Mouse (Mus musculus) hindbrain, embryonic 16.5 days (tissue): Measurements from ENCODE around the gene Capn7. TPM values are rescaled to one million over a fixed set of nuclear protein-coding genes. Genes with fewer than 3 reads are reported as not detected.

Experiments used
- ATAC-seq: fragments of 200-750 bp; cut with Nextera tagmentation; 2 replicates; pipeline ENCODE4 v1.8.0; 2017; ENCODE audit warnings: moderate TSS enrichment, moderate library complexity
- H3K27ac ChIP-seq: fragments of 300-500 bp; sonication (generic); 2 replicates; pipeline ENCODE4 v1.5.1; 2014; ENCODE audit warnings: low read depth, mild to moderate bottlenecking, control low read depth, low read length, moderate library complexity
- H3K27me3 ChIP-seq: fragments of 300-500 bp; sonication (generic); replicated peaks from 2 replicates; pipeline ENCODE4 v1.6.1; 2014; ENCODE audit warnings: low read length; ENCODE audit not compliant: control insufficient read depth, insufficient read depth
- H3K36me3 ChIP-seq: fragments of 300-500 bp; sonication (generic); 2 replicates; pipeline ENCODE4 v1.6.1; 2014; ENCODE audit warnings: mild to moderate bottlenecking, low read length, moderate library complexity, mixed read lengths; ENCODE audit not compliant: control insufficient read depth, insufficient read depth
- H3K4me1 ChIP-seq: fragments of 300-500 bp; sonication (generic); 2 replicates; pipeline ENCODE4 v1.6.1; 2014; ENCODE audit warnings: low read depth, low read length; ENCODE audit not compliant: control insufficient read depth, insufficient read depth
- H3K4me2 ChIP-seq: fragments of 300-500 bp; sonication (generic); 2 replicates; pipeline ENCODE4 v1.6.1; 2014; ENCODE audit warnings: mild to moderate bottlenecking, low read length, control low read depth, moderate library complexity
- H3K4me3 ChIP-seq: fragments of 300-500 bp; sonication (generic); 2 replicates; pipeline ENCODE4 v1.5.1; 2014; ENCODE audit warnings: mild to moderate bottlenecking, low read length, control low read depth, moderate library complexity
- H3K9ac ChIP-seq: fragments of 300-500 bp; sonication (generic); 2 replicates; pipeline ENCODE4 v1.6.1; 2014; ENCODE audit warnings: low read depth, mild to moderate bottlenecking, control low read depth, low read length, moderate library complexity
- H3K9me3 ChIP-seq: fragments of 300-500 bp; sonication (generic); 2 replicates; pipeline ENCODE4 v1.6.1; 2014; ENCODE audit warnings: mild to moderate bottlenecking, low read length, moderate library complexity; ENCODE audit not compliant: control insufficient read depth
- WGBS: fragments of 180-500 bp; shearing (Covaris S2); extraction: QIAGEN DNeasy Blood & Tissue Kit; methylation state at CpG from one replicate; pipeline ENCODE4 v1.1.7; 2014; 5-methylcytosine and 5-hydroxymethylcytosine counted together
- polyA plus RNA-seq: library from polyadenylated mRNA; unstranded; fragments of >200 nt; fragmentation: Nextera tagmentation; extraction: Ambion mirVana; gene quantifications from 2 replicates; pipeline ENCODE4 v1.2.1, GENCODE M21; 2015

Gene Capn7
- polyA plus RNA-seq, 1 experiment from 2014 or later: 76.5 TPM

GRCm38 (mm10) chr14:31324851-31325250 is 11.6 kb upstream of the Capn7 start:
- Histone ChIP-seq H3K9me3 (no peaks in the 10 kb centered on the region), H3K4me1 (no peaks in the 10 kb centered on the region), H3K36me3 (no peaks in the 10 kb centered on the region), H3K27ac (no peak overlapping the region), H3K9ac (no peak overlapping the region), H3K4me2 (no peak overlapping the region), H3K27me3 (no peaks in the 10 kb centered on the region), H3K4me3 (no peak overlapping the region)
- WGBS: 68% methylated on average over 10 of the region's 10 CpGs
- no peak for ATAC-seq

- no peak for ATAC-seq
- no peak overlapping the region for H3K4me2 ChIP-seq
- H3K4me3 ChIP-seq: no peak overlapping the region
- no peaks in the 10 kb centered on the region for H3K36me3 ChIP-seq
- no peak overlapping the region for H3K27ac ChIP-seq
- H3K9me3 ChIP-seq: no peaks in the 10 kb centered on the region
- no peaks in the 10 kb centered on the region for H3K4me1 ChIP-seq
- no peak overlapping the region for H3K9ac ChIP-seq
- WGBS: 57% methylated on average over 5 of the region's 5 CpGs
- no peaks in the 10 kb centered on the region for H3K27me3 ChIP-seq
Measured at GRCm38 (mm10) chr14:31325551-31325950, 10.9 kb upstream of the Capn7 start.

- H3K9me3 ChIP-seq: no peaks in the 10 kb centered on the region
- H3K4me2 ChIP-seq: no peak overlapping the region
- H3K4me3 ChIP-seq: no peak overlapping the region
- H3K4me1 ChIP-seq: no peaks in the 10 kb centered on the region
- H3K27ac ChIP-seq: no peak overlapping the region
- WGBS: 84% methylated on average over 7 of the region's 7 CpGs
- H3K9ac ChIP-seq: no peak overlapping the region
- no peaks in the 10 kb centered on the region for H3K27me3 ChIP-seq
- ATAC-seq: no peak
- no peaks in the 10 kb centered on the region for H3K36me3 ChIP-seq
Measured at GRCm38 (mm10) chr14:31326770-31327169, 9.7 kb upstream of the Capn7 start.

GRCm38 (mm10) chr14:31327196-31327595 is 9.2 kb upstream of the Capn7 start:
- H3K4me2 ChIP-seq: no peak overlapping the region
- H3K27me3 ChIP-seq: no peaks in the 10 kb centered on the region
- H3K9me3 ChIP-seq: no peaks in the 10 kb centered on the region
- 88% methylated on average over 1 of the region's 1 CpGs for WGBS
- no peak overlapping the region for H3K9ac ChIP-seq
- no peak overlapping the region for H3K27ac ChIP-seq
- no peaks in the 10 kb centered on the region for H3K36me3 ChIP-seq
- H3K4me3 ChIP-seq: no peak overlapping the region
- no peaks in the 10 kb centered on the region for H3K4me1 ChIP-seq
- no peak for ATAC-seq

GRCm38 (mm10) chr14:31327681-31328080 is 8.8 kb upstream of the Capn7 start:
- Histone ChIP-seq H3K4me1 (no peaks in the 10 kb centered on the region), H3K4me2 (no peak overlapping the region), H3K9ac (no peak overlapping the region), H3K27me3 (no peaks in the 10 kb centered on the region), H3K4me3 (no peak overlapping the region), H3K9me3 (no peaks in the 10 kb centered on the region), H3K36me3 (no peaks in the 10 kb centered on the region), H3K27ac (no peak overlapping the region)
- 77% methylated on average over 4 of the region's 4 CpGs for WGBS
- ATAC-seq: no peak

- no peak overlapping the region for H3K9ac ChIP-seq
- WGBS: 54% methylated on average over 2 of the region's 2 CpGs
- no peaks in the 10 kb centered on the region for H3K27me3 ChIP-seq
- H3K4me3 ChIP-seq: no peak overlapping the region
- no peaks in the 10 kb centered on the region for H3K4me1 ChIP-seq
- H3K4me2 ChIP-seq: no peak overlapping the region
- no peak overlapping the region for H3K27ac ChIP-seq
- ATAC-seq: no peak
- H3K9me3 ChIP-seq: no peaks in the 10 kb centered on the region
- H3K36me3 ChIP-seq: no peaks in the 10 kb centered on the region
Measured at GRCm38 (mm10) chr14:31329741-31330140, 6.7 kb upstream of the Capn7 start.

- Histone ChIP-seq H3K4me1 (peaks cover 5% of the 10 kb centered on the region), H3K27ac (no peak overlapping the region), H3K9me3 (no peaks in the 10 kb centered on the region), H3K4me2 (no peak overlapping the region), H3K9ac (no peak overlapping the region), H3K36me3 (no peaks in the 10 kb centered on the region), H3K27me3 (no peaks in the 10 kb centered on the region), H3K4me3 (no peak overlapping the region)
- 75% methylated on average over 4 of the region's 4 CpGs for WGBS
- no peak for ATAC-seq
Measured at GRCm38 (mm10) chr14:31330957-31331356, 5.5 kb upstream of the Capn7 start.

- WGBS: 45% methylated on average over 3 of the region's 3 CpGs
- Histone ChIP-seq H3K9ac (peak overlapping the region; percentile 96; the same call in 1 of the 2 replicates), H3K27ac (peak overlapping the region; percentile 78), H3K9me3 (no peaks in the 10 kb centered on the region), H3K4me1 (peaks cover 21% of the 10 kb centered on the region), H3K4me2 (peak overlapping the region; percentile 73), H3K36me3 (0 out of 2 replicates have a peak, but pooled peaks cover 3% of the 10 kb centered on the region), H3K4me3 (peak overlapping the region; percentile 93), H3K27me3 (no peaks in the 10 kb centered on the region)
- no peak for ATAC-seq
Measured at GRCm38 (mm10) chr14:31335765-31336164, 673 bp upstream of the Capn7 start.

GRCm38 (mm10) chr14:31337406-31337805 is 968 bp downstream of the Capn7 start:
- Histone ChIP-seq H3K36me3 (0 out of 2 replicates have a peak, but pooled peaks cover 3% of the 10 kb centered on the region), H3K9ac (peak overlapping the region; percentile 96), H3K27ac (peak overlapping the region; percentile 95), H3K4me1 (peaks cover 21% of the 10 kb centered on the region), H3K9me3 (no peaks in the 10 kb centered on the region), H3K4me2 (peak overlapping the region; percentile 73), H3K4me3 (peak overlapping the region; percentile 93), H3K27me3 (no peaks in the 10 kb centered on the region)
- WGBS: 44% methylated on average over 7 of the region's 7 CpGs
- no peak for ATAC-seq

GRCm38 (mm10) chr14:31337947-31338346 is 1.5 kb downstream of the Capn7 start:
- Histone ChIP-seq H3K27me3 (no peaks in the 10 kb centered on the region), H3K27ac (no peak overlapping the region), H3K4me2 (peak overlapping the region; percentile 73), H3K4me3 (peak overlapping the region; percentile 93), H3K4me1 (peaks cover 21% of the 10 kb centered on the region), H3K9me3 (no peaks in the 10 kb centered on the region), H3K9ac (no peak overlapping the region; the same call in 1 of the 2 replicates), H3K36me3 (peaks cover 4% of the 10 kb centered on the region; the same call in 1 of the 2 replicates)
- no peak for ATAC-seq
